Mouse (Mus musculus) heart, adult 2 months (tissue): ENCODE data around the gene Gm11168.
"Not testable (repeated sequence)": the region's sequence is repeated elsewhere in the genome, so short reads cannot be mapped to it uniquely, and the experiment has no call there.

Source experiments
- CTCF ChIP-seq: fragments of 200-600 bp; IDR thresholded peaks from 2 replicates; pipeline ENCODE4 v1.8.1; 2022; ENCODE audit warnings: antibody characterized with exemption, mild to moderate bottlenecking, moderate library complexity
- EP300 ChIP-seq: fragments of 200-500 bp; IDR thresholded peaks from 2 replicates; pipeline ENCODE4 v1.6.1; 2011; ENCODE audit warnings: low read depth, low read length, control low read depth; ENCODE audit not compliant: insufficient read depth
- POLR2A ChIP-seq: fragments of 200-500 bp; IDR thresholded peaks from 2 replicates; pipeline ENCODE4 v1.6.1; 2011; ENCODE audit warnings: mild to moderate bottlenecking, low read depth, low read length, control low read depth; ENCODE audit not compliant: insufficient read depth

- TF ChIP-seq CTCF, EP300, POLR2A: not testable (repeated sequence)
Observed at GRCm38 (mm10) chr9:3036577-3036976, 33.4 kb downstream of the Gm11168 start, which contains the start of gene Gm10715.
